Mouse (Mus musculus): ENCODE results near the gene Myl6.
"Not testable (repeated sequence)": the region's sequence is repeated elsewhere in the genome, so short reads cannot be mapped to it uniquely, and the experiment has no call there.

Myl6 gene

GRCm38 (mm10) chr10:128509831-128510230 lies 15.9 kb upstream of the Myl6 start:
- DNase-seq (ENCODE audit: low spot score in 2 of 2): no peak

- no peak for DNase-seq (ENCODE audit: low spot score in 2 of 2)
Measured at GRCm38 (mm10) chr10:128509203-128509602, 15.3 kb upstream of the Myl6 start.

GRCm38 (mm10) chr10:128508260-128508659 lies 14.3 kb upstream of the Myl6 start:
- DNase-seq (ENCODE audit: low spot score in 2 of 2): no peak

- no peak for DNase-seq (ENCODE audit: low spot score in 2 of 2)
Measured at GRCm38 (mm10) chr10:128505974-128506373, 12.0 kb upstream of the Myl6 start.

GRCm38 (mm10) chr10:128505371-128505667 lies 11.4 kb upstream of the Myl6 start:
- not testable (repeated sequence) for DNase-seq (ENCODE audit: low spot score in 2 of 2)

- DNase-seq (ENCODE audit: low spot score in 2 of 2): no peak
Measured at GRCm38 (mm10) chr10:128504641-128505370, 10.9 kb upstream of the Myl6 start.

GRCm38 (mm10) chr10:128504012-128504411 lies 10.1 kb upstream of the Myl6 start:
- DNase-seq (ENCODE audit: low spot score in 2 of 2): no peak

- DNase-seq (ENCODE audit: low spot score in 2 of 2): no peak
Measured at GRCm38 (mm10) chr10:128503532-128503931, 9.6 kb upstream of the Myl6 start.

- no peak for DNase-seq (ENCODE audit: low spot score in 2 of 2)
Measured at GRCm38 (mm10) chr10:128502341-128502740, 8.4 kb upstream of the Myl6 start.

- peak in 1 of 2 experiments; percentile 40 for DNase-seq (ENCODE audit: low spot score in 2 of 2)
Measured at GRCm38 (mm10) chr10:128499116-128499671, 5.2 kb upstream of the Myl6 start.

GRCm38 (mm10) chr10:128498590-128498989 lies 4.6 kb upstream of the Myl6 start, which contains the start of gene Myl6b:
Myl6b (minus strand) TSS chr10:128498685.
- DNase-seq (ENCODE audit: low spot score in 2 of 2): peak; percentile 85 to 92

GRCm38 (mm10) chr10:128497134-128497737 lies 3.3 kb upstream of the Myl6 start:
- DNase-seq (ENCODE audit: low spot score in 2 of 2): no peak

GRCm38 (mm10) chr10:128496509-128497077 lies 2.6 kb upstream of the Myl6 start:
- no peak for DNase-seq (ENCODE audit: low spot score in 2 of 2)

- no peak for DNase-seq (ENCODE audit: low spot score in 2 of 2)
Measured at GRCm38 (mm10) chr10:128495903-128496302, 2.0 kb upstream of the Myl6 start.

GRCm38 (mm10) chr10:128495270-128495669 lies 1.3 kb upstream of the Myl6 start:
- DNase-seq (ENCODE audit: low spot score in 2 of 2): no peak

- DNase-seq (ENCODE audit: low spot score in 2 of 2): no peak
Measured at GRCm38 (mm10) chr10:128494667-128495245, 811 bp upstream of the Myl6 start.

- DNase-seq (ENCODE audit: low spot score in 2 of 2): no peak
Measured at GRCm38 (mm10) chr10:128493319-128493694, 638 bp downstream of the Myl6 start.

- no peak for DNase-seq (ENCODE audit: low spot score in 2 of 2)
Measured at GRCm38 (mm10) chr10:128492633-128493311, 1.2 kb downstream of the Myl6 start.

- DNase-seq (ENCODE audit: low spot score in 2 of 2): not testable (repeated sequence)
Measured at GRCm38 (mm10) chr10:128492051-128492450, 1.9 kb downstream of the Myl6 start.

- no peak for DNase-seq (ENCODE audit: low spot score in 2 of 2)
Measured at GRCm38 (mm10) chr10:128491495-128491894, 2.5 kb downstream of the Myl6 start.

GRCm38 (mm10) chr10:128490912-128491311 lies 3.0 kb downstream of the Myl6 start:
- DNase-seq (ENCODE audit: low spot score in 2 of 2): no peak

GRCm38 (mm10) chr10:128490232-128490631 lies 3.7 kb downstream of the Myl6 start:
- DNase-seq (ENCODE audit: low spot score in 2 of 2): no peak

Measured in spleen, postnatal 14 days (tissue).